Mouse (Mus musculus): ENCODE results near the gene Snx29. TPM values are rescaled to one million over a fixed set of nuclear protein-coding genes. Genes with fewer than 3 reads are reported as not detected.

Gene Snx29
- polyA plus RNA-seq, 2 experiments from 2014 or later = 5.1 to 8.3 TPM

- peak; percentile 32 for ATAC-seq
Measured at GRCm38 (mm10) chr16:11455545-11456140, 132.9 kb downstream of the Snx29 start.

DNA sequence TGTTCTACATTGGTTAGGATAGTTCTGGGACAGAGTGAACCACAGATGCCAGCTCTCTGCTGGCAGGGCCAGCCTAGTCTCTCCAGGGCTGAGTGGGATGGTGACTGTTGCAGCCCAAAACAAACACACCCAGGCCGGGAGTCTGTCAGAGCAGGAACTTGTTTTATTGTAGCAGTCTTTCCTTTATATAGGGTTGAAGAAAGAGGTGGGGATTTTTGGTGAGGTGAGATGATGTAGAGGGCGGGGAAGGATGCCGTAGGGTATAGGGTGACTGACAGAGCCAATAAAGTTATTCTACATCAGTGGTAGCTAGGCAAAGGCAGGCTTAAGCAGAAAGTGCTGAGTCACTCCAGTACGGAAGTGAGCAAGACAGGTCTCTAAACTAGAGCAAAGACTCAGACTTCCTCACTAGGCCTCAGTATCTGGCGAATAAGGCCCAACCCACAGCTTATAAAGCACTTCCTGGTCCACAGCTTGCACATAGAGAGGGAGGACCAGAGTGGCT, 133.5 kb downstream of the Snx29 start:
- peak; percentile 88 for ATAC-seq

DNA sequence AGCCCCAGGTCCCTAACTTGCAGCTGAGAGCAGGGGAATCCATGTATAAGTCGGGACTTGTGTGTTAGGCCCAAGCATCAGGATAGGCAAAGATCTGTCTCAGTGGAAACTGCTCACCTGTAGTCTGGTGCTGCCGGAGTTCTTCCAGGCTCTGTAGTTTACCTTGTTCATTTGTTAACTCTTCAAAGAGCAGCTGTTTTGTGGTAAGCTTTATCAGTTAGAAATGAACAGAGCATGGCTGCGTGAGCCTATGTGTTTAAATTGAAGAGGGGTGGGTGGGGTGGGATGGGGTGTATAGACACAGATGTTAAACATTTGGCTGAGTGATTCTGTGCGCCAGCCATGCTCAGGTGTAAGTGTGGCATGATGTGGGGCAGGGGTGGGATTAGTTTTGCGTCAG, 134.4 kb downstream of the Snx29 start:
- no peak for ATAC-seq

GRCm38 (mm10) chr16:11457609-11458350, 135.1 kb downstream of the Snx29 start:
- no peak for ATAC-seq

GRCm38 (mm10) chr16:11460210-11460609, 137.5 kb downstream of the Snx29 start:
- no peak for ATAC-seq

DNA sequence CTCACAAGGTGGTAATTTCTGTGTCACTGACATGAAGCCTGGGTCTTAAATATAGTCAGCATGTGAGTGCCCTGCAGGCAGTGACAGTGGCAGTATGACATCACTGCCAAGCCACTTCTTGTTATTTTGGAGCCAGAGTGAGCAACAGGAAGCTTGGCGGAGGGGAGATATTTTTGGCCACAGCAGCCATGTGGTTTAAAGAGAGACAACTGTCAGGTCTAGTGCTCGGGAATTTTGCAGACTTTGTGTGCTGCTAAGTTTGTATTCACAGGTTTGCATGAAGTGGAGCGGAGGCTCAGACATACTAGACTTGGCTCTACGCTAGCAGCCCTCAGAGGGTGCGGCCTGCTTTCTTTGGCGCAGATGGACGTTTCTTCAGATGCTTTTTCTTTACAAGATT, 138.9 kb downstream of the Snx29 start:
- peak; percentile 69 for ATAC-seq

- ATAC-seq = peak; percentile 23
Measured at GRCm38 (mm10) chr16:11468533-11469179, 145.9 kb downstream of the Snx29 start.

GRCm38 (mm10) chr16:11469491-11469890, 146.8 kb downstream of the Snx29 start:
- no peak for ATAC-seq

- ATAC-seq = no peak
Measured at GRCm38 (mm10) chr16:11471246-11471645, 148.5 kb downstream of the Snx29 start.

- no peak for ATAC-seq
Measured at GRCm38 (mm10) chr16:11472852-11473251, 150.1 kb downstream of the Snx29 start.

DNA sequence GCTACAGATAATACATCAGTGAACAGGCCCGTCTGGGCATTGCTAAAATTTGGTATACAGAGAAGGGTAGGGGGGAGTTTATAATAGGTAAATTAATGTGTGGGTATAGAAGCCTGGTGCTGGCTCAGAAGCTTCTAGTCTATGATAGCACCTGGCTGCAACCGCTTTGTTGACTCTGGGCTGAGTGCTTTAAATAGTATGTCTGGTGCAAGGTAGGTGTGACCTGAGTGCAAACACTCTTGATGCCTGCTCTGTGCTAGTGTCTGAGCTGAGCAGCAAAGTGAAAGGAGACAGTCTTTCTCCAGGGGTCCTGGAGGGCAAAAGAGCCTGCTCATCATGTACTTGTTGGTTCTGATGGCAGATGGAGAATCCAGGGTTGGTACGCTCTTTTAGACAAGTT, 150.8 kb downstream of the Snx29 start:
- ATAC-seq = no peak

- no peak for ATAC-seq
Measured at GRCm38 (mm10) chr16:11473893-11474505, 151.3 kb downstream of the Snx29 start.

GRCm38 (mm10) chr16:11475137-11475943, 152.6 kb downstream of the Snx29 start:
- ATAC-seq = no peak

GRCm38 (mm10) chr16:11476314-11476713, 153.6 kb downstream of the Snx29 start:
- no peak for ATAC-seq

DNA sequence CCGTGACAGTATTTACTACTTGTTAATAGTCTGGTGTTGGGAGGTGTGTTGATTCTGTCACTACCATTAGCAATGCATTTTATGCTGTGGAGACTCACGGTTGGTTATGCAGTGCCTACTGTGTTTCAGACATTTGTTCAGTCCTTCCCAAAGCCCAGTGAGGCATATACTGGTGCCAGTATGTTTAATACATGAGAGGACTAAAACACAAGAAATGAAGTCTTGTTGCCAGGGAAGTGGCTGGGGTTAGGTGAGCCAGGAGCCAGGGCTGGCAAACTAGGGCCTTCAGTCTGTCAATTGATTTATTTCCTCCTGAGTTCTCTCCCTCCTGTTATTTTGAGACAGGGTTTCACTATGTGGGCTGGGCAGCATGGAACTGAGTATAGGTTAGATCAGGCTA, 154.3 kb downstream of the Snx29 start:
- ATAC-seq = no peak

GRCm38 (mm10) chr16:11477591-11477990, 154.9 kb downstream of the Snx29 start:
- ATAC-seq = no peak

DNA sequence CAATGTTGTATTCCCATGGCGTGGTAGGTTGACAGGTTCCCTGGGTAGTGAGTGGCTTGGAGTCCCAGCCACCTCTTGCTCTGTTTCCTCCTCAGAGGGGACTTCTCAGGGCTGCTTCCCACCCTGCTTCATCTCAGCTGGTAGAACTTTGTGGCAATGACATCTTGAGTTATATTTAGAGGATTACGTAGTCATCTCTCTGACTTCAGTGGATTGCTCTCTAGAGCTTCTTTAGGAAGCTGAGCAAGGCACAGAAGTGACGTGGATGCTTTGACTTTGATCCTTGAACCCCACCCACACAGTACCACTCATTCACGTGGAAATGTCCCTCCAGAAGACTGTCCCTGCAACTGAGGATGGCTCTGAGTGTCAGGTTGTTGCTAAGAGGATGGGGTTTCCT, 156.9 kb downstream of the Snx29 start:
- no peak for ATAC-seq

GRCm38 (mm10) chr16:11482189-11482588, 159.5 kb downstream of the Snx29 start:
- no peak for ATAC-seq

- no peak for ATAC-seq
Measured at GRCm38 (mm10) chr16:11494895-11495294, 172.2 kb downstream of the Snx29 start.

- ATAC-seq = no peak
Measured at GRCm38 (mm10) chr16:11495923-11496616, 173.4 kb downstream of the Snx29 start.

GRCm38 (mm10) chr16:11496721-11497120, 174.0 kb downstream of the Snx29 start:
- no peak for ATAC-seq

DNA sequence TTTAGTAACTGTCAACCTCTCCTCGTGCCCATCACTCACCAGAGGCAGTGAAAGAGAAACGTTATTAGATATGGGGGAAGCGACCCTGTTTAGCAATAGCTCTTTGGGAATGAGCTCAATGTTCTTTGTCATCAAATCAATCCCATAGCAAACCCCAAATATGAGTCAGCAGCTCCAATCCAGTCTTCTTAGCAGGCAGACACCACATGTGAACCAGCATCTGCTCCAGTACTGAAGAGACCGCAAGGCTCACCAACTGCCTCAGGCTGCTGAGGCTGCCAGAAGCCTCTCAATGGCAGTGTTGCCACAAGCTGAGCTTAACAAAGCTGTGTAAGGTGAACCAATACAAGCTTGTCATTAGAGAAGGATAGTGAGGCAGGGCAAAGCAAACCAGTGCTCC, 177.4 kb downstream of the Snx29 start:
- ATAC-seq = no peak
